In genomic region chr7:25395558-25396521, GRCm38 (mm10) we compare ENCODE assay signal across 8 mouse cellular contexts. TPM values are rescaled to one million over a fixed set of nuclear protein-coding genes. Genes with fewer than 3 reads are reported as not detected.
DNase-seq lines count a peak whose midpoint lies in the region; ATAC-seq and TF ChIP-seq lines count a peak whose summit lies in the region.

No protein-coding gene starts in this region.

- no peaks in the 10 kb centered on the region for H3K9me3 ChIP-seq in hindbrain, postnatal 0 days (ENCODE audit: low read length)

- intact Hi-C loops in left cerebral cortex, adult 2 months (cut with DNase I) = no loop called here

- no peak for TF ChIP-seq CTCF in hindbrain, postnatal 0 days (IDR thresholded peaks at IDR 0.05; ENCODE audit: low read depth)
- TF ChIP-seq CTCF in left cerebral cortex, adult 2 months (IDR thresholded peaks at IDR 0.05) = no peak

- H3K4me1 ChIP-seq in hindbrain, postnatal 0 days (ENCODE audit: insufficient read depth, low read length) = peaks cover 29% of the 10 kb centered on the region

- H3K27me3 ChIP-seq in hindbrain, postnatal 0 days (ENCODE audit: insufficient read depth, low read length) = no peaks in the 10 kb centered on the region

- WGBS in hindbrain, postnatal 0 days = 4% methylated on average over 50 of the region's 52 CpGs

- H3K9ac ChIP-seq in hindbrain, postnatal 0 days (replicated peaks; ENCODE audit: low read length) = peak overlapping the region; percentile 63

- H3K36me3 ChIP-seq in hindbrain, postnatal 0 days (ENCODE audit: insufficient read depth, low read length) = no peaks in the 10 kb centered on the region

- peak; percentile 80 for DNase-seq in WW6 (ENCODE audit: low read depth, low spot score)
- DNase-seq in cerebellum, postnatal 4 days (ENCODE audit: low spot score in 2 of 2) = peak; percentile 93 to 96
- DNase-seq in gastrocnemius, adult 18-20 months (ENCODE audit: low spot score) = peak; percentile 97
- DNase-seq in hindbrain, postnatal 0 days (ENCODE audit: low spot score) = peak; percentile 97
- DNase-seq in left cerebral cortex, adult 2 months (ENCODE audit: extremely low spot score in 1 of 2, low spot score in 2 of 2) = peak; percentile 94 to 95
- DNase-seq in right cerebral cortex, adult 2 months (ENCODE audit: low spot score in 2 of 2) = peak; percentile 97
- DNase-seq in urinary bladder, postnatal 14 days (ENCODE audit: low spot score) = peak; percentile 97

- peak; percentile 98 for ATAC-seq in hindbrain, postnatal 0 days
- ATAC-seq in megakaryocyte, adult 5-6 weeks (ENCODE audit: poor library complexity, severe bottlenecking) = peak; percentile 91

- H3K4me3 ChIP-seq in hindbrain, postnatal 0 days (ENCODE audit: low read length) = peak overlapping the region; percentile 64
- H3K4me3 ChIP-seq in left cerebral cortex, adult 2 months = peak overlapping the region; percentile 73

- H3K4me2 ChIP-seq in hindbrain, postnatal 0 days (ENCODE audit: low read depth, low read length) = peak overlapping the region; percentile 82

- peak overlapping the region; percentile 75 for H3K27ac ChIP-seq in hindbrain, postnatal 0 days
- peak overlapping the region; percentile 86 for H3K27ac ChIP-seq in left cerebral cortex, adult 2 months

RNA-seq across cellular contexts. Expression of gene Lipe, which starts 2.7 kb away (rescaled TPM):
- total RNA-seq in gastrocnemius, adult 18-20 months (2021) = 10 to 100 TPM; 21.3 to 22.7 TPM
- total RNA-seq in hindbrain, postnatal 0 days (2014; rRNA removed) = 9.6 and 18.7 TPM in 2 replicates
- polyA plus RNA-seq in hindbrain, postnatal 0 days (2015; fragmentation: Nextera tagmentation; extraction: Ambion mirVana) = 7.8 and 9.1 TPM in 2 replicates
- 1 to 10 TPM; 7.5 to 7.8 TPM for total RNA-seq in left cerebral cortex, adult 2 months (2021)
- total RNA-seq in megakaryocyte, adult 5-6 weeks (2015) = 17.4 and 20.6 TPM in 2 replicates
- 17.3 and 23.6 TPM in 2 replicates for total RNA-seq in megakaryocyte, adult 5-6 weeks (2017)

RNA-seq across cellular contexts. Expression of gene Cxcl17, which starts 16.8 kb away (rescaled TPM):
- total RNA-seq in gastrocnemius, adult 18-20 months (2021) = not detected
- total RNA-seq in hindbrain, postnatal 0 days (2014; rRNA removed) = not detected in 2 replicates
- polyA plus RNA-seq in hindbrain, postnatal 0 days (2015; fragmentation: Nextera tagmentation; extraction: Ambion mirVana) = 0.66 and 0.82 TPM in 2 replicates
- total RNA-seq in left cerebral cortex, adult 2 months (2021) = not detected
- total RNA-seq in megakaryocyte, adult 5-6 weeks (2015) = not detected in 2 replicates
- total RNA-seq in megakaryocyte, adult 5-6 weeks (2017) = not detected in 2 replicates

RNA-seq across cellular contexts. Expression of gene Cnfn, which starts 26.3 kb away (rescaled TPM):
- total RNA-seq in gastrocnemius, adult 18-20 months (2021) = not detected
- total RNA-seq in hindbrain, postnatal 0 days (2014; rRNA removed) = not detected in 2 replicates
- 0.30 and 0.89 TPM in 2 replicates for polyA plus RNA-seq in hindbrain, postnatal 0 days (2015; fragmentation: Nextera tagmentation; extraction: Ambion mirVana)
- total RNA-seq in left cerebral cortex, adult 2 months (2021) = not detected
- total RNA-seq in megakaryocyte, adult 5-6 weeks (2015) = not detected in 2 replicates
- not detected in 2 replicates for total RNA-seq in megakaryocyte, adult 5-6 weeks (2017)

Comparison
In these comparisons a context has a peak if more than half of its experiments do, and no peak if none do; other contexts are left out.
1. Peak in every context shown above with its lines: DNase-seq, ATAC-seq, H3K4me3 ChIP-seq and H3K27ac ChIP-seq.